Mouse (Mus musculus) urinary bladder, postnatal 36 days (tissue): ENCODE results near the gene Flcn.

ENCODE experiments used
- DNase-seq, 2 experiments: peaks; one replicate each; pipeline ENCODE4 v3.0.0; 2022; ENCODE audit warnings: low spot score in 2 of 2, mixed read lengths in 1 of 2

The Flcn gene

GRCm38 (mm10) chr11:59769738-59770137, 40.1 kb downstream of the Flcn start:
- no peak for DNase-seq

GRCm38 (mm10) chr11:59769307-59769706, 40.5 kb downstream of the Flcn start:
- no peak for DNase-seq

- DNase-seq = no peak
These were observed 49.0 kb downstream of the Flcn start for GRCm38 (mm10) chr11:59760796-59761195.

GRCm38 (mm10) chr11:59759626-59760025, 50.2 kb downstream of the Flcn start:
- DNase-seq = no peak

- peak; percentile 20 to 49 for DNase-seq
These were observed 50.6 kb downstream of the Flcn start for GRCm38 (mm10) chr11:59759178-59759577.

GRCm38 (mm10) chr11:59758191-59758985, 51.4 kb downstream of the Flcn start:
- peak in 1 of 2 experiments; percentile 13 for DNase-seq

GRCm38 (mm10) chr11:59756351-59756750, 53.5 kb downstream of the Flcn start:
- DNase-seq = no peak

- DNase-seq = no peak
These were observed 55.3 kb downstream of the Flcn start for GRCm38 (mm10) chr11:59754504-59754903.

GRCm38 (mm10) chr11:59749050-59749449, 60.8 kb downstream of the Flcn start:
- DNase-seq = no peak

GRCm38 (mm10) chr11:59746614-59747013, 63.2 kb downstream of the Flcn start:
- peak in 1 of 2 experiments; percentile 58 for DNase-seq

- DNase-seq = no peak
These were observed 64.0 kb downstream of the Flcn start for GRCm38 (mm10) chr11:59745851-59746250.

GRCm38 (mm10) chr11:59744374-59744773, 65.4 kb downstream of the Flcn start:
- no peak for DNase-seq

- DNase-seq = no peak
These were observed 66.1 kb downstream of the Flcn start for GRCm38 (mm10) chr11:59743712-59744111.

- no peak for DNase-seq
These were observed 66.5 kb downstream of the Flcn start for GRCm38 (mm10) chr11:59743307-59743706.

GRCm38 (mm10) chr11:59741915-59742314, 67.9 kb downstream of the Flcn start:
- no peak for DNase-seq
